Mouse (Mus musculus): ENCODE measurements around the gene Rnf130.

The Rnf130 gene

DNA sequence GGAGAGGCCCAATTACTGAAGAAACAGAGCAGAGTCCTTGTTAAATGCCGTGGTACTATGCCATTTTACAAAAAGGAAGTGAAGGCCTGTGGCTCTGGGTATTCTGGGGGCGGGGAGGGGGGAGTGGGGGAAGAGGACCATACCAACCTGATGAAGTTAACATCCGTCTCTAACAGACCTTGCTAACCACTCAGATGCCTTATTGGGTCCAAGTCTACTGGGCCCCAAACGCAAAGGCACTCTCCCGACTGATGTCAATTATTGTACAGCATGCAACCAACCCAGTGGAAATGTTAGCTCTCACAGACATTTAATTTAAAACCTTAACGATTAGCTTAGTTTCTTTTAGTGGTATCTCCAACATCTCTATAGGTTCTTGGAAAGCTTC lies 707 bp upstream of the Rnf130 start:
- no peak for DNase-seq (ENCODE audit: low read depth, low spot score)

DNA sequence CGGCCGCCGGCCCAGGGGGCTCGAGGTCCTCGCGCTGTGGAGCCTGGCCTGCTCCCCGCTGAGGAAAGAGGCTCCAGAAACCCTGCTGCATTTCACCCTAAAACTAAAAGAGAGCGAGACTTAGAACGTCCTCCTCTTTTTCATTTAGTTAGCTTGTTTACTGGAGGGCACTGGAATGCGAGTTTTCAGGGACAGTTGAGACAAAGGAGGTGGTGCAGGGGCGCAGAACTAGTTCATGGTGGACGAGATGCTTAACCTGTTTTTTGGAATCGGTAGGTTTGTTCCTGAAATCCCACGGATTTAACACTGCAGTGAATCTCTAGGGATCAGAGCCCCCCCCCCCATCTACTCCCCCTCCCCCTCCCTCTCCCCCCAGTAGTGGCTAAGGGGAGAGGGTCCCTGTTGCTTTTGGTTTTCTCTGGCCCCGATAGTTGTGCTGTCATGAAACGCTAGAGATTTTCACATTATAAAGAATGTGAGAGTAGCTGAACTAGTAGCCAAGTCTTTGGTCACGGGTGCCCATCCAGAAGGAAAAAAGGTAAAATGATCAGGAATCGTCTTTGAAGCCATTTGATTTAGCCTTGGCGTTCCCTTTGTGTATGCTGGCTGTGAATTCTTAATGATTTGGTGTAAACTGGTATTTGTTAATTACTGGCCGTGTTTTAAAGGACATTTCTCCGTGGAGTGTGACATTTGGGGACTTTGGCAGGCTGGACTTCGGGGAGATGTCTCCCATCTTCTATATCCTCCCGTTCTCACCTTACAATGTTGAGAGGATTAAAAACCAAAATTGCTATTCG lies 775 bp downstream of the Rnf130 start:
- no peak for DNase-seq (ENCODE audit: low read depth, low spot score)

DNA sequence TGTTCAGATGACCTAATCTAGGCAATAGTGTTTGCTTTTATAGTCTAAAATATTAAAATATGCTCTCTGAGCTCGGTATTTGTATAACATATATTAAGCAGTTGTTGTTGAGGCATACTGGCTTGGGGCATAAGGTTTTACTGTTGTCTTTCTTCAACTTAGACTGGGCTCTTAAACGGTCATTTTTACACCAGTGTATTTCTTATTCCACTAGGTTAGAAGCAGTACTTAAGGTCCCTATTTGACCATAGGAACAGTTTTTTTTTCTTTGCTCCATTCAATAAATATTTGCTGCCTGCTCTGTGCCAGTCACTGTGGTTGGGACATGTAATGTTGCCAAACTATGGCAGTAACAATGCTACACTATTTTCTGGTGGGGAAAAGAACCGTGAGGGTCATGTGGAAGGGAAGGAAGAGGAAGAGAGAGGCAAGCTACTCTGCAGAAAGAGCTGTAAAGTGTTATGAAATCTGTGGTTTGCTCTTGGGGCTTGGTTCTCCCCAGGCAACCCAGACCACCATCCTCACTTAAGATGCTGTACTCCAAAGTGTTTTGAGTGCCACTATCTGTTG lies 1.5 kb downstream of the Rnf130 start:
- DNase-seq (ENCODE audit: low read depth, low spot score): no peak

DNA sequence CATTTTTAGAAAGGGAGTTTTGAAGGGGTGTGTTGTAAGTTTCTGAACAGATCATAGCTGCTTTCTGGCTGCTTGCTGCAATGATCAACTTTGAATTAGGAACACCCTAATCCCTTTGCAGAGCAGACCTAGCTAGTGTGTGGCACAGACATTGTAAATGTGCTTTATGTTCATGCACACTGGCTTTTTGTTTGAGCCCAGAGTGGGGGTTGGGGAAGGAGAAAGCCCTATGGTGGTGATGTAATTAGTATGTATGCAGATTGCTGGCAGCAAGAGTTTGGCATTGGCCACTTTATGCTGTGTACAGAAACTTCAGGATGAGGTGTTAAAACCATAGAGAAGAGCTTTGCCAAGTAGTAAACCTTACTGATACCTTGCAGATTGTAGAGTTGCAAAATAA lies 3.3 kb downstream of the Rnf130 start:
- no peak for DNase-seq (ENCODE audit: low read depth, low spot score)

DNA sequence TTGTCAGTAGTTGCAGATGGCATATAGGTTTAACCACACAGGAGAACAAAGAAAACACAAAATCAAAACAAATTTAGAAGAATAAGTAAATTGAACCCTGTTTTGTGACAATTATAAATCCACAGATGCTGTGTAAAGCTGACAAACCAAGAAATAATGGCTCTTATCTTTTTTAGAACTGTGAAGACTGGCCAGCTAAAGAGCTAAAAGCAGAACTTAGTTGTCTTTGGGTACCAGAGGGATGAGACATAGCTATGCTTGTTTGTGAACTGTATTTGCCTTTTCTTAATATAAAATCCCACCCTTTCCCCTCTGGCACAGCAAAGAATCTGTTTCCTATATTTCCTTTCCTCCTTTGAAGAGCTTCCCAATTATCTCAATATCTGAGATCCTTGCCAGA lies 9.0 kb downstream of the Rnf130 start:
- no peak for DNase-seq (ENCODE audit: low read depth, low spot score)

DNA sequence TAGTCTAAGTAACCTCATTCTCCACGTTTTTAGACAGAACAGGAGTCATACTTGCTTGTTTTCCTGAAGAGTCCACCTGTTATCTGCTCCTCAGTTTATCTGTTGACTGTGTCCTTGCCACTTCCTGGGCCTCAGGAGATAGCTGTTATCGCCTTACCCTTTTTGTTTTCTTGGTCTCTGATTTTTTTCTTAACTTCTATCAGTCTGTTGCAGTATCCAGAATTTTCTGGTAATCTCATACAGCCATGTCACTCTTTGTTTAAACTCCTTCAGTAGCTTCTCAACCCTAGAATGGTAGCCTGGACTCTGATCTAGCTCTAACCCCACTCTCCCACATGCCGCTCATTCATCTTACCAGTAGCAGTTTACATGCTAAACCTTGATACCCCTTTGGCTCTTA lies 10.6 kb downstream of the Rnf130 start:
- no peak for DNase-seq (ENCODE audit: low read depth, low spot score)

DNA sequence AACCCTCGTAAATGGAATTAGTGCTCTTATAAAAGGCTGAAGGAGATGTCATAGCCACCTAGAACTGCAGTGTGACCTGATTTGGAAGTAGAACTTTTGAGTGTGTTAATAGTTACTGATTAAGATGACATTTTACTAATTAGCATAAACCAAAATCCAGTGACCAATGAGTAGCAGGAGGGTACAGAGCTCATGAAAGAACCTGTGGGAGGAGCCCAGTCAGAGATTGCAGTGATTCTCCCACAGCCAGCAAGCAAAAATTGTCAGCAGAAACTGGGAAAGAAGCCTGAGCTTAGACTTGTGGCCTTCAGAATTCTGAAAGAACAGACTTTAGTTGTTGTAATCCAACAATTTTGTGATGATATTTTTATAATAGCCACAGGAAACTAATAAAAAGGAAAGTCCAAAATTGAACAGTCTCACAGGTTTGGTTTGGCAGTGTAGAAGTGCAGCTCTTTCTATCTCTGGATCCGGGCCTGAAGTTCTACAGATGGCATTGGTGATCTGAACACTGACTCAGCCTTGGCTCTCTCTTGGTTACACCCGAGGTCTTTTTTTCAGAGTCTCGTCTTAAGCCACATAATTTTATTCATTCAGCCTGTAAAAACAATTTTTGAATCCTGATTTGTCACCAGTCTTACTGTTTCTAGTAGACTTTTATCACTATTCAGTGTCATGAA lies 11.8 kb downstream of the Rnf130 start:
- peak; percentile 42 for DNase-seq (ENCODE audit: low read depth, low spot score)

DNA sequence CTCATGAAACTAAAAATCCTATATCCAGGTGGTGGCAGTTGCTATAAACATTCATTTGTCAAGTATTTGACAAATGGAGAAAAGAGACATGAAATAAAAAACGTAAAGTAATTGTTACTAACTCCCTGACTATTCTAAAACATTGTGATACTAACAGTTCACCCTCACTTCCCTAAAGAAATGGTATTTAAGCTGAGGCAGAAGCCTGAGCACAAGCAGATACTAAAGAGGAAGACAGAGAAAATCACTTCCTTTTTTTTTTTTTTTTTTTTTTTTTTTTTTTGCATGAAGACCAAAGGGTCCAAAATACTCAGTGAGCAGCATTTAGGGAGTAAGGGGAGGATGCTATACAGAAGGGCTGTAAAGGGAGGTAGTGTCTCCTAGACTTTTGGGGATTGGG lies 13.6 kb downstream of the Rnf130 start:
- no peak for DNase-seq (ENCODE audit: low read depth, low spot score)

DNA sequence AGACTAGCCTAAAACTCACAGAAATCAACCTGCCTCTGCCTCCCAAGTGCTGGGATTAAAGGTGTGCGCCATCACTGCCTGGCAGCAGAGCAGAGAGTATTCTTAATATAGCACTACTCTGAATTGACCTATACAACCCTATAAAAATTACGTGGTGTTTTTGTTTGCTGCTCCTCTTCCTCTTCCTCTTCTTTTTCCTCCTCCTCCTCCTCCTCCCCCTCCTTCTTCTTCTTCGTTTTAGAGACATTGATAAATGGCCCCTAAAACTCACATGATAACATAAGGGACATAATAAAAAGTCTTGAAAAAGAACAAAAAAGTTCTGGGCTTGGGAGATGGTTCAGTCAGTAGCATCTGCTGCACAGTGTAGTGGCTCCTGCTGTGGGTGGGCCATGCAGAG lies 16.0 kb downstream of the Rnf130 start:
- no peak for DNase-seq (ENCODE audit: low read depth, low spot score)

DNA sequence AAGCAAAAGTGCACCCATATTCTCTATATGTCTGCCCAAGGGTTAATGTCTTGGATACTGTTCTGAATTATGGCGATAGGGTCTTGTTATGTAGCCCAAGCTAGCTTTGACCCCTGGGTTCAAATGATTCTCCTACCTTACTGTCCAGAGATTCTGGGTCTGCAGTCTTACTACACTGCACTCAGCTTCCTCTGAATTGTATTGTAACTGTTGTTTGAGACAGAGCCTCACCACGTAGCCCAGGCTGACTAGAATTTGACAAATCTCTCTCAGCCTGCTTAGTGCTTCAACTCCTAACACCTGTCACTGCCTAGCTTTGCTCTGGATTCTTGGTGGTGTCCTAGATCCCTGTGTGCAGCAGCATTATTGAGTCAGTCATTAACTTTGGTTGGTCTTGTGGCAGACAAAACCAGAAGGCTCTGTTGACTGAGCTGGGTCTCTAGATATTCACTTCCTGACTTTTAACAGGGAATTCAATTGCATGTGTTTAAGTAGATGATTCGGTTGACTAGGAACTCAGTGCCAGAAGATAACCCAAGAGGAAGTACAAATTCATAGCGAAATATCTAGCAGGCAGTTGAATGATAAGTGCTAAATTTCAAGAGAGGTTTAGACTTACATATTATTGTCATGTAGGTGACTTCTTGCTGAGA lies 17.3 kb downstream of the Rnf130 start:
- no peak for DNase-seq (ENCODE audit: low read depth, low spot score)

DNA sequence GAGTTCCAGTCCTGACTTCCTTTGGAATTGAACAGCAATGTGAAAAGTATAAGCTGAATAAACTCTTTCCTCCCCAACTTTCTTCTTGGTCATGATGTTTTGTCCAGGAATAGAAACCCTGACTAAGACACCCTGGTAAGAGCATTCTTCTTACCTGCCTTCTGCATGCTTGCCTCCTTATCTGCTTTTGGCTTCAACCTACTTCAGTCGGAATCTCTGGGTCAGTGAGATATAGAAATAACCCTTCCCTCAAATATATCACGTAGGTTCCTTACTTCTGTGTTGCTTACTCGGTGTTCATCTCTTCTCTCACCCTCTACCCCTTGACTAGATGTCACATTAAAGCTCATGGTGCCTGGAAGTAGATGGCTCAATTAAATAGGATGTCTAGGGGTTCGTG lies 19.3 kb downstream of the Rnf130 start:
- DNase-seq (ENCODE audit: low read depth, low spot score): no peak

DNA sequence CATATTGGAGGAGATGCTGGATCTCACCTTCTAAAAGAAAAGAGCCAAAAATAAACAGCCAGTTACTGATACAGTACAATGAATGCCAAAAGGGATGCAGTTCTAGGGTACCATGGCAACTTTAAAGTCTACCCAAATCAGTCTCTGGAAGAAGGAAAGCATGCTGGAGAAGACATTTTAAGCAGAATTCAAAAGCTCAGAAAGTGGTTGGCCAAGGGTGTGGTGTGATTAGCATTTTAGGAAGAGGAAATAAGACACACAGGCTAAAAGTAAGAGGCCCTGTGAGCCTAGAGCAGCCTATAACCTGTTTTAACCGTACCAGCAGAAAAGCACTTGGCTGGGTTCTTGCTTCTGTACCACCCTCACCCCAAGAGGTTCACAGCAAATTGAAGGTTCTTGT lies 22.5 kb downstream of the Rnf130 start:
- DNase-seq (ENCODE audit: low read depth, low spot score): peak; percentile 60

DNA sequence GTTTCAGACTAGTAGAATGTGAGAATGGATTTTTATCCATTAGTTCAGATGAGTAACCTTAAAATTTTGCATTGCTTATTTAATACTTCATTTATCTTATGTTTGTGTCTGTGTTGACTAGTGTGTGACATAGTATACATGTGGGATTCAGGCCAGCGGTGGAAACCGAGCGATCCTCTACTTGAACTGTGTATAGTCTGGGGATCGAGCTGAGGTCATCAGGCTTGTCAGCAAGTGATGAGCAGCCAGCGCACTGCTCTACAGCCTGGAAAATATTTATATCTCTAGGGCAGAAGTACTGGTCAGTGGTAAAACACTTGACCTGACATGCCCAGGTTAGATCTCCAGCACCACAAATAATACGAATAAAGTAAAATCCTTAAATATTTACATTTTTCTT lies 23.0 kb downstream of the Rnf130 start:
- no peak for DNase-seq (ENCODE audit: low read depth, low spot score)

DNA sequence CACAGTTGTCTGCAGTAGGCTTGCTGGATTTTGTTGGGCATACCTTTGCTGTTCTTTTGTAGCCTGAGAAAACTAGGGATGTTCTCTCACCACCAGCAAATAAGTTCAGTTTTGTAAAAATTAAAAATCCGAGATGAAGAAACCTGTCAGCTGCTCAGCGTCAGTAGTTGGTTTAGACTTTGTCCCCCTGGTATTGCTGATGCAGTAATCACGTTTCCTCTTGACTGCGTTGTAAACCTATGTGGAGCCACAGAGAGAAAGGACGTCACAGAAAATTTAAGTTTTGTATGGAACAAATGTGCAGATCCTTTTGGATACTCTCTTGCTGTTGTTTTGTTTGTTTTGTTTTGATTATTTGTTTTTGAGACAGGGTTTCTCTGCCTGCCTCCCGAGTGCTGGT lies 25.2 kb downstream of the Rnf130 start:
- DNase-seq (ENCODE audit: low read depth, low spot score): no peak

DNA sequence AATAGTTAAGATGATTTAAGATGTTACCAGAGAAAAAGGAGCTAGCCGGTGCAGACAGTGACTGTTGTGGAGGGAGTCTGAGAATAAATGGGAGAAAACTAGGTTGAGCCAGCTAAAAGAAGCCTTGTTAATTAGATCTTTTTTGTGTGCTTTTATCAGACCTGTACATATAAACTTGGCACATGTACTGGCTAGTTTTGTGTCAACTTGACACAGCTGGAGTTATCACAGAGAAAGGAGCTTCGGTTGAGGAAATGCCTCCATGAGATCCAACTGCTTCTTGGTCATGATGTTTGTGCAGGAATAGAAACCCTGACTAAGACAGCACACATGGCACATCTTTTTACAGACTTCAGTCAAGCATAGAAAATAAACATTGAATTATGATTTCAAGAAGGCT lies 32.6 kb downstream of the Rnf130 start:
- no peak for DNase-seq (ENCODE audit: low read depth, low spot score)

DNA sequence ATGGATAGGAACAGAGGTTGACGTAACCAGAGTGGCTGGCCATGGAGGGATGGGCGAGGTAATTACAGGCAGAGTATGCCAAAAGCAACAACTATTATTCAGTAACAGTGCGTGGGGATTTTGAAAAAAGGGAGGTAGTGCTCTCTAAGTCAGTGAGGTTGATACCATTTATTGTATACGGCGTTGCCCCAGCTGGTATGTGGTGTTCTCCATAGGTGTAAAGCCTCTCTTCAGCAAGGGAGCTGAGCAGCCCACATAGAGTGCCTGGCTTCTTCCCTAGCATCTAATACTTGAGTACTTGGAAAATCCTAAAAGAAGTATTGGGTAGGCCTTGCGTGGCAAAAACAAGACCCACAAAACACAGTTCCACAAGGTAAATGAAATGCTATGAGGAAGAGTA lies 33.1 kb downstream of the Rnf130 start:
- no peak for DNase-seq (ENCODE audit: low read depth, low spot score)

DNA sequence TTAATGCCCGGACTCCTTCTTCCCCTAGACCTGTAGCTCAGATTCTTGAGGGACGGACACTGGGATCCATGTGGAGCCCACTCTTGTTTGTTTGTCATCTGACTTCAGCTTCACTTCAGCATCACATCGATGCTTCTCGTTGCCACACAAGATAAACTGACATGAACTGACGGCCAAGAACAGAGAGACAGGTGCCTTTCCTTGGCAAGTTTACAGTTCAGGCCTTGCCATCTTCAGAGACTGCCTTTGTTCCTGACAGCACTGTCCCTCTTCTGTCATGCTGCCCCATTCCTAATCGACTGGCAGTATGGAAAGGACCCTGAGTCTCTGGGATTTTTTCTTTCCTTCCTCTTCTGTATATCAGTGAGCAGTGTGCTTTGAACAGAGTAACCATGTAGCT lies 33.9 kb downstream of the Rnf130 start:
- no peak for DNase-seq (ENCODE audit: low read depth, low spot score)

DNA sequence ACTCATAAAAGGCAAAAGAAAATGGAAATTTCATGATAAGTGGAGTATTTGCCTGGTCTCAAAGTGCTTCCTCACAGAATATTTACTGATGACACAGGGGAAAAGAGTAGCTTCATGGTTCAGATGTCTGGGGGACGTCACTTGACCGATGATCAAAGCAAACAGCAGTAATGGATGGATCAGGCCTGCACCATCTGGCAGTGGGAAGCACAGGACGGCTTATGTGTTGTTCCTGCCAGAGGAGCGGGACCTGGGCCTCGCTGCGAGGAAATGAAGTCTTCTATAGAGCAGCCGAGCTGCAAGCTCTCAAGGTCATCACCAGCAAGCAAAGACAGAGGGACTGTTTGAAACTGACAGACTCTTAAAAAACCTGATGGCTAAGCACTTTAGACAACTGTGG lies 37.0 kb downstream of the Rnf130 start:
- DNase-seq (ENCODE audit: low read depth, low spot score): no peak

DNA sequence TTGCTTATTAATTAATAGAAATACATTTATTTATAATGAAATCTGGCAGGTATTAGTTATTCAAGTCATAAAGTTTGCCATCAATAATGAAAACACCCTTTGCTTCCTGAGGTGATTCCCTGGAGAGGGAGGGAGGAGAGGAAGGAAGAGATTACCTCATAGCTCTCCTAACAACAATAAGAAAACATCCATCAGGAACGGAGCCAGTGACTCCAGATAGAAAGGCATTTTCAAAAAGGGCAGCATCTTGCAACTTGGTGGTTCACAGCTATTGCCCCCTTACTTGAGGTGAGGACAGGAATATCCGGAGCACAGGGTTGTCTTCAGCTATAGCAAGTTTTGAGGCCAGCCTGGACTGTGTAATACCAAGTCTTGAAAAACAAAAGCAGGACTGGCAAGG lies 40.9 kb downstream of the Rnf130 start:
- no peak for DNase-seq (ENCODE audit: low read depth, low spot score)

DNA sequence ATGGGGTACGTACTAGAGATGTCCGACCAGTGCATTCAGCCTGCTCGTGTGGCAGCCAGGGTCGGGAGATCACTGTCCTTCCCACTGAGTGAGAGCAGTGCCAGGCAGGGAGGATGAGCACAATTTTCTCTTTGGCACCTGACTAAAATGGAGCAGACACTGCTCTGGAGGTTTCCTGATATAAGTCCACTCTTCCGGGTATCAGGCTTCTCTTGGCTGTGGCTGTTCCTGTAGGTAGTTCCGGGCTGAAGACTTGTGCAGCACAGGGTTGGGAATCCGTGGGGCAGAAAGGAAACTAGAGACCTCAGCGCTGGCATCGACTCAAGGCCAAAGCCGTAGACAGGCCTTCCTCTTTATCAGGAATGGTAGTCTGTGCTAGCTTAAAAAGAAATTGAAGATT lies 48.7 kb downstream of the Rnf130 start:
- DNase-seq (ENCODE audit: low read depth, low spot score): no peak

DNA sequence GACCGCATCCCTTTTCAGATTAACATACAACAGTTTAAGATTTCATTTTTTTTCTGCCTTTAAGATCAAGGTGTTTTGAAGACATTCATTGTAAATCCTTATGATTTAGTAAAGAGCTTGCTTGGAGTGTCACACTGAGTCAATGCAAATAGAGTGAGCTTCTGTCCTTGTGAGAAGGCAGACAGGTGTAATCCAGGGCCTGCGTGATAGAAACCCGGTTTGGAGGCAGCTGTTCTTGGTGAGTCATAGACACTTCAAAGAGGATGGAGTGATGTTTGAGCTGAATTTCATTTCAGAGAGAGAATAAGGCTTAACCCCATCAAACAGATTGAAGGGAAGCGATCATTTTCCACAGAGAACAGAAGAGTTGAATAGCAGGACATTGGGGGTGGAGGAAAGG lies 51.6 kb downstream of the Rnf130 start:
- DNase-seq (ENCODE audit: low read depth, low spot score): no peak

DNA sequence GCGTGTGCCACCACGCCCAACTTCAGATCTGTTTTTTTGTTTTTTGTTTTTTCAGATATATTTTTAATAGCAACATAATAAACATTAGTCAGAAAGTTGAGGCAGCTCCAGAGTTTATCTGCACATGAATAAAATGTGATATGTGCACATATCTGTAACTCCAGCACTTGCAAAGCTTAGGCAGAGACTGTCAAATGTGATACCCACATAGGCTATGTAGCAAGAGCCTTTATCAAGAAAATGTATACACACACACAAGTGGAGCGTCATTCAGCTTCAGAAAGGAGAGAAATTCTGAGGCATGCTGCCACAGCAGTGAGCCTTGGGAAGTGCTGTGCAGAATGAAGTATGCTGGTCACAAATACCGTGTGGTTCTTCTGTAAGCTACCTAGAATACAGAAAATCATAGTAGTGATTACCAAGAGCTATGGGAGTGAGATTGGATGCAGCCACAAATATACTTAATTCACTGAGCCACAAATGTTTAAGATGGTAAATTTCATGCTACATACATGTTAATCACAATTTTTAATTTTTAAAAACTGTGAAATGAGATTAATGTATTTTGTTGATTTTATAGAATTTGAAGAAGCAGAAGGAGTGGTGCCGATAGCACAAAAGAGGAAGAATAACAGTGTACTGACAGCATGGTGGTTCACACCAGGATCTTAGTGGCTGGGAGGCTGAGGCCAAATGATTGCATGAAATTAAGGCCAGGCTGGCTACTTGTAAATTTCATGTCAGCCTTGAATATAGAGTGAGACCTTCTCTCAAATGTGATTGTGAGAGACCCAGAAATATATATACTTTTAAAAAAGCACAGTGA lies 56.4 kb downstream of the Rnf130 start:
- no peak for DNase-seq (ENCODE audit: low read depth, low spot score)

Measured in telencephalon, adult 2 months (tissue).